Mouse (Mus musculus): Measurements from ENCODE around the gene 4933436I01Rik.

4933436I01Rik gene

DNA sequence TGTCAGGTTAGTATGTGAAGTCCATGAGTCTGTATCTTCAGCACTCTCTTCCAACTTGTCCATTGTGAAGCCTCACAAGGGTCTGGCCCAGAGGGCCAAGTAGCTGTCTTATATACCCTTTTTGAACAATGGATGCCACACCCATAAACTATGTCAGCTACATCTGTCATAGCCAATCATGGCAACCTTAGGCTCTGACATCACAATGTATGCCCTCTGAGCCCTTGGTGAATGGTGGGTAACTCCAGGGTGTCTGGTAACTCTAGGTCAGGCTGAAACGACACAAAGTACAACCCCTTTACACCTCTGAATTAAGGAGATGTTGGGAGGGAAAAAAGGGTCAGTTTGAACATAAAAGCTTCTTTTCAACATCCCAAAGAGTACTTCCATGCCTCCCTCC lies at the start of gene 4933436I01Rik:
Gene 4933436I01Rik, minus strand, starts transcription at position 101 of the 400 bp plus-strand sequence.
- no peak for DNase-seq (ENCODE audit: low spot score)

DNA sequence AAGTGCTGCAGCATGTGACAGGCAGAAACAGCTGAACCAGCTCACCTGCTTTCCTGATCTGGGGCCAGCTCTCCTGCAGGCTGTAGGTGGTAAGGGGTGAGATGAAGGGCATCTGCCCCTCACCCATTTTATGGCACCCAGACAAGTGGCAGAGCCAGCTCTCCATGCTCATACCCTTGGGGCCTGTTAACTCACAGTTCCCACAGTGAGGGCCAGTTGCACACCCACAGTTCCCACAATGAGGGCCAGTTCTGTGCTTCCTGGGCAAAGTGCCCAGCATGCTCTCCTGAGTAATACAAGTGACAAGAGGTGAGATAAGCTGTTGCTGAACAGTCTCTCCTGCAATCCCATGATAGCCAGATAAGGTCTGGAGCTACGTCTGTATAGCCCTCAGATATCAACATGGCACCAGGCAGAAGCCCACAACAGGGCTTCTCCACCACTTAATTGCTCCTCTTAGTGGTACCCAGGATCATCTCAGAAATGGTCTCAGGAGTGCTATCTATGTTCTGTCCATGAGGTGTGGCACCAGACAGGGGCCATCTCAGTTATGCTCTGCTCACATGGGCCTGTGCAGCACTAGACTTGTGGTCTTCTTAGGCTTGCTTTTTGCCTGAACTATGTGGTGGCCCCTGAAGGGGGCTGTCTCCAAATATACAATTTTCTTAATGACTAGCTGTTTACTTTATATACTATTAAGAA lies 3.7 kb upstream of the 4933436I01Rik start:
- DNase-seq (ENCODE audit: low spot score): no peak

DNA sequence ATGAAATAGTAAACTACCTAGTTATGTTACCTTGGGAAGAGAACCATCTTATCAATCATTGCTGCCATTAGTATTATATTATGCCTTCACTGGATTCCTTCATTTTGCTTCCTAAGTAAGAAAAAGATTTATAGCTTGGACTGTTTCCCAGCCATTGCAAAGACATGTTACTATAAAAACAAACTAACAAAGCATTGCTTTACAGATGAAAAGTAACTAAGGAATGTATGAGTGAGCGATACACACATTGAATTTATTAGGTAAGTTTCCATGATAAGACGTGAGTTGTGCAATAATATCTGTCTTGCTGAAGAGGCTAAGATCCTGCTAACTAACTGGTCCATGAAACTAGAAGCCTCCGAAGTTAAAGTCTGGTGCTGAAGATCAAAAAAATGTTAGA lies 37.8 kb downstream of the 4933436I01Rik start:
- no peak for DNase-seq (ENCODE audit: low spot score)
